Mouse (Mus musculus) 416B (cell line): ENCODE results near the gene Gm28635.

Experiments
- DNase-seq: peaks from one replicate; pipeline ENCODE4 v3.0.0; 2011; ENCODE audit warnings: low read depth

Gm28635 gene

GRCm38 (mm10) chr2:84637452-84638165, 40.2 kb downstream of the Gm28635 start:
- DNase-seq = no peak

- no peak for DNase-seq
Measured at GRCm38 (mm10) chr2:84636231-84636741, 41.6 kb downstream of the Gm28635 start.

GRCm38 (mm10) chr2:84635611-84636010, 42.2 kb downstream of the Gm28635 start:
- DNase-seq = no peak

- peak; percentile 48 for DNase-seq
Measured at GRCm38 (mm10) chr2:84634934-84635482, 42.8 kb downstream of the Gm28635 start.

GRCm38 (mm10) chr2:84634006-84634405, 43.8 kb downstream of the Gm28635 start:
- DNase-seq = peak; percentile 89

GRCm38 (mm10) chr2:84632999-84633398, 44.8 kb downstream of the Gm28635 start:
- DNase-seq = peak; percentile 91

- no peak for DNase-seq
Measured at GRCm38 (mm10) chr2:84632001-84632400, 45.8 kb downstream of the Gm28635 start.

GRCm38 (mm10) chr2:84627036-84627435, 50.8 kb downstream of the Gm28635 start:
- DNase-seq = no peak

- peak; percentile 35 for DNase-seq
Measured at GRCm38 (mm10) chr2:84626366-84626975, 51.4 kb downstream of the Gm28635 start.

GRCm38 (mm10) chr2:84624201-84624600, 53.6 kb downstream of the Gm28635 start:
- DNase-seq = no peak

GRCm38 (mm10) chr2:84623428-84624119, 54.3 kb downstream of the Gm28635 start:
- peak; percentile 31 for DNase-seq

GRCm38 (mm10) chr2:84622668-84623067, 55.2 kb downstream of the Gm28635 start:
- DNase-seq = peak; percentile 28

- DNase-seq = no peak
Measured at GRCm38 (mm10) chr2:84619646-84620340, 58.0 kb downstream of the Gm28635 start.

GRCm38 (mm10) chr2:84618914-84619313, 58.9 kb downstream of the Gm28635 start:
- peak; percentile 72 for DNase-seq

GRCm38 (mm10) chr2:84617637-84618515, 60.0 kb downstream of the Gm28635 start:
- DNase-seq = peak; percentile 75

GRCm38 (mm10) chr2:84612764-84613163, 65.1 kb downstream of the Gm28635 start:
- no peak for DNase-seq

GRCm38 (mm10) chr2:84607842-84608241, 70.0 kb downstream of the Gm28635 start:
- DNase-seq = no peak

GRCm38 (mm10) chr2:84600977-84601376, 76.9 kb downstream of the Gm28635 start:
- no peak for DNase-seq

- DNase-seq = no peak
Measured at GRCm38 (mm10) chr2:84599270-84599888, 78.5 kb downstream of the Gm28635 start.

GRCm38 (mm10) chr2:84597123-84597522, 80.7 kb downstream of the Gm28635 start:
- DNase-seq = no peak
